Comparison of ENCODE assay signal across 12 mouse cellular contexts in the genomic region with DNA sequence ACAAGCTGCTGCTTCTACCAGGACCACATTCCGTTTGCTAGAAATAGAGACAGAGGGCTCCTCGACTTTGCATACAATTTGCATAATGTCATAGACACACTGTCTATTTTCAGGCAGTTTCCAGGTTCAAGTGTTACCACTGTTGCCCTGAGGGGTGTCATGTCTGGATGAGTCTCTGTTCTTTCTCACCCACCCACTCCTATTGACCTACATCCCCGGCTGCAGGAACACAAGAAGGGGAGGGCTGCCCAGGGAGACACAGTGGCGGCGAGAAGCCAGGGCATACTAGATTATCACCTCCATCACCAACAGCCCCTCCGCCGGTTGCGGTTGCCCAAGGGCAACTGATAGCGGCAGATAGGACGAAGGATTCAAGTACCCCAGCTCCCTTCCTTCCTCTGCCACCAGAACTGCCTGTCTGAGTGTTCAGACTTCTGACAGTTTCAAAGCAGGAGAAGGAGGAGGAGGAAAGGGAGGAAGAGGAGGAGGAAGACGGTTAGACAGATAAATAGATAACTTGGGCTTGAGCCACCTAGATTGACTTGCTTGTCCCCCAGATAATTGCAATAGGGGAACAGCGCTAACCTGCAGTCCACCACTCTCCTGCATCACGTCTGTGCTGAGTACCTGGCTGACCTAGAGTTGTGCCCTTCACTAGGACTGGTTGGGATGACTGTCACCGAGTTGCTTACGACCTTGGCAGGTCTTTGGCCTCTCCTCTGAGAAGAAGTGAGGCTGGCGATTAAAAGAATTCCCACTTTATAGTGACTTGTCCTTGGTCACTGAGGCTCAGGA. TPM values are rescaled to one million over a fixed set of nuclear protein-coding genes. Genes with fewer than 3 reads are reported as not detected.
A peak's percentile ranks its signal among the peaks of the same experiment; 100 is the strongest.
DNase-seq lines count a peak whose midpoint lies in the region; ATAC-seq and TF ChIP-seq lines count a peak whose summit lies in the region.
"Had no signal": no experiment of that assay in that cellular context is flagged by ENCODE, and none has a peak within 500 bp of the region (broad histone marks: within the 10 kb centered on the region; RNA-seq: fewer than 3 reads in every experiment).

No protein-coding gene starts in this region.

- no peaks in the 10 kb centered on the region for H3K9me3 ChIP-seq in lung, postnatal 0 days (ENCODE audit: low read length)
- H3K9me3 ChIP-seq: embryonic facial prominence, embryonic 15.5 days; neural tube, embryonic 13.5 days had no signal

- H3K4me1 ChIP-seq in heart, adult 2 months (ENCODE audit: control insufficient read depth, insufficient read depth, low read length): peaks cover 22% of the 10 kb centered on the region
- peaks cover 15% of the 10 kb centered on the region; the same call in 1 of the 2 replicates for H3K4me1 ChIP-seq in lung, postnatal 0 days (ENCODE audit: insufficient read depth, low read depth, low read length)
- peaks cover 15% of the 10 kb centered on the region for H3K4me1 ChIP-seq in lung, adult 2 months (ENCODE audit: control insufficient read depth, insufficient read depth, low read length)

- TF ChIP-seq POLR2A in heart, adult 2 months (IDR thresholded peaks at IDR 0.05; ENCODE audit: insufficient read depth, low read depth, low read length): no peak
- TF ChIP-seq POLR2A in lung, adult 2 months (IDR thresholded peaks at IDR 0.05; ENCODE audit: borderline replicate concordance, extremely low read depth, low read depth, low read length): no peak

- H3K27ac ChIP-seq in heart, adult 2 months: peak overlapping the region; percentile 61
- peak overlapping the region; percentile 70 for H3K27ac ChIP-seq in lung, postnatal 0 days (ENCODE audit: low read length)
- H3K27ac ChIP-seq: neural tube, embryonic 13.5 days had no signal

- H3K36me3 ChIP-seq in heart, adult 2 months (ENCODE audit: control insufficient read depth, insufficient read depth, low read length): no peaks in the 10 kb centered on the region; the same call in 1 of the 2 replicates
- H3K36me3 ChIP-seq in lung, postnatal 0 days (ENCODE audit: insufficient read depth, low read length): peaks cover 4% of the 10 kb centered on the region; the same call in 1 of the 2 replicates
- H3K36me3 ChIP-seq: embryonic facial prominence, embryonic 15.5 days; neural tube, embryonic 13.5 days had no signal

- H3K9ac ChIP-seq in heart, adult 2 months (ENCODE audit: low read depth, low read length): peak overlapping the region; percentile 21; the same call in 1 of the 2 replicates
- no peak overlapping the region for H3K9ac ChIP-seq in lung, postnatal 0 days (replicated peaks; ENCODE audit: low read depth)
- H3K9ac ChIP-seq: embryonic facial prominence, embryonic 15.5 days; neural tube, embryonic 13.5 days had no signal

- H3K4me3 ChIP-seq in heart, adult 2 months: no peak overlapping the region
- H3K4me3 ChIP-seq in lung, postnatal 0 days (ENCODE audit: low read depth, low read length): no peak overlapping the region
- no peak overlapping the region for H3K4me3 ChIP-seq in lung, adult 2 months (replicated peaks; ENCODE audit: extremely low read depth, low read depth, low read length)
- H3K4me3 ChIP-seq: embryonic facial prominence, embryonic 15.5 days; neural tube, embryonic 13.5 days had no signal

- no peak for TF ChIP-seq EP300 in heart, adult 2 months (IDR thresholded peaks at IDR 0.05; ENCODE audit: insufficient read depth, low read depth, low read length)
- no peak for TF ChIP-seq EP300 in lung, postnatal 0 days (IDR thresholded peaks at IDR 0.05)

- TF ChIP-seq CTCF in heart, adult 2 months (IDR thresholded peaks at IDR 0.05): no peak
- TF ChIP-seq CTCF in lung, postnatal 0 days (IDR thresholded peaks at IDR 0.05): no peak; the same call in 1 of the 2 replicates
- no peak for TF ChIP-seq CTCF in lung, adult 2 months (IDR thresholded peaks at IDR 0.05; ENCODE audit: insufficient read depth, low read length)

- no peak for DNase-seq in heart, adult 2 months
- no peak for DNase-seq in heart, adult 8-10 months (ENCODE audit: low spot score)
- DNase-seq in lung, postnatal 0 days (ENCODE audit: low spot score): no peak
- DNase-seq in lung, adult 2 months: no peak
- DNase-seq in naive thymus-derived CD4-positive, alpha-beta T cell, adult 2 months (ENCODE audit: low read depth): peak; percentile 41
- no peak for DNase-seq in layer of hippocampus, adult 11-12 months (ENCODE audit: low spot score)
- no peak for DNase-seq in embryo, embryonic 9.5 days (ENCODE audit: extremely low spot score)
- DNase-seq: gastrocnemius, postnatal 10 days had no signal

- intact Hi-C loops in heart, adult 2 months (cut with DNase I): loop anchor here (1.0 kb wide), 1 partner anchor 98 kb away; no protein-coding TSS in a partner anchor

- no peaks in the 10 kb centered on the region for H3K27me3 ChIP-seq in heart, adult 2 months (ENCODE audit: control insufficient read depth, insufficient read depth, low read length)
- H3K27me3 ChIP-seq in lung, postnatal 0 days (replicated peaks; ENCODE audit: insufficient read depth, low read length): no peaks in the 10 kb centered on the region
- H3K27me3 ChIP-seq: embryonic facial prominence, embryonic 15.5 days; neural tube, embryonic 13.5 days had no signal

- H3K4me2 ChIP-seq in lung, postnatal 0 days (replicated peaks; ENCODE audit: low read depth, low read length): peak overlapping the region; percentile 17; the same call in 1 of the 2 replicates
- H3K4me2 ChIP-seq: embryonic facial prominence, embryonic 15.5 days; neural tube, embryonic 13.5 days had no signal

- no peaks in the 10 kb centered on the region for H3K79me2 ChIP-seq in heart, adult 2 months (replicated peaks; ENCODE audit: control insufficient read depth, insufficient read depth, low read length)

- 27% methylated on average over 16 of the region's 16 CpGs for WGBS in heart, adult 2 months
- WGBS in lung, postnatal 0 days: 51% methylated on average over 16 of the region's 16 CpGs
- 33% methylated on average over 16 of the region's 16 CpGs for WGBS in lung, adult 2 months

- no peak for ATAC-seq in lung, postnatal 0 days
- peak; percentile 37 for ATAC-seq in common myeloid progenitor, adult 5-6 weeks (replicated peaks; ENCODE audit: low read depth, poor library complexity, severe bottlenecking)

RNA-seq across cellular contexts. Expression of gene Acvrl1, which starts 19.0 kb away (rescaled TPM):
- total RNA-seq in heart, adult 2 months (2021): 10 to 100 TPM; 24.1 to 29.5 TPM
- polyA plus RNA-seq in heart, adult 2 months (2012; rRNA removed): 35.0 and 39.7 TPM in 2 replicates
- 10 to 100 TPM; 19.8 to 30.3 (median 23.0) TPM for total RNA-seq in heart, adult 8-10 months (2022)
- 159 and 168 TPM in 2 replicates for polyA plus RNA-seq in lung, postnatal 0 days (2015; fragmentation: Nextera tagmentation; extraction: Ambion mirVana)
- 672 and 695 TPM in 2 replicates for polyA plus RNA-seq in lung, adult 2 months (2012; rRNA removed)
- 0.49 and 5.8 TPM in 2 replicates for total RNA-seq in common myeloid progenitor, adult 5-6 weeks (2017)

RNA-seq across cellular contexts. Expression of gene Acvr1b, which starts 26.6 kb away (rescaled TPM):
- total RNA-seq in heart, adult 2 months (2021): 10 to 100 TPM in 1 of 2 experiments, 1 to 10 TPM in 1; 9.9 to 12.3 TPM
- polyA plus RNA-seq in heart, adult 2 months (2012; rRNA removed): 15.3 and 19.3 TPM in 2 replicates
- total RNA-seq in heart, adult 8-10 months (2022): 10 to 100 TPM; 12.1 to 14.7 (median 13.9) TPM
- polyA plus RNA-seq in lung, postnatal 0 days (2015; fragmentation: Nextera tagmentation; extraction: Ambion mirVana): 6.6 and 7.4 TPM in 2 replicates
- polyA plus RNA-seq in lung, adult 2 months (2012; rRNA removed): 45.8 and 57.2 TPM in 2 replicates
- 11.6 and 13.4 TPM in 2 replicates for total RNA-seq in common myeloid progenitor, adult 5-6 weeks (2017)

RNA-seq across cellular contexts. Expression of gene Ankrd33, which starts 31.8 kb away (rescaled TPM):
- total RNA-seq in heart, adult 2 months (2021): not detected
- polyA plus RNA-seq in heart, adult 2 months (2012; rRNA removed): not detected in 2 replicates
- not detected for total RNA-seq in heart, adult 8-10 months (2022)
- polyA plus RNA-seq in lung, postnatal 0 days (2015; fragmentation: Nextera tagmentation; extraction: Ambion mirVana): 0.13 TPM in 1 of 2 replicates, not detected in the other
- polyA plus RNA-seq in lung, adult 2 months (2012; rRNA removed): 0.10 and 0.28 TPM in 2 replicates
- not detected in 2 replicates for total RNA-seq in common myeloid progenitor, adult 5-6 weeks (2017)
- total RNA-seq: ES-E14; gastrocnemius, postnatal 10 days had no signal
- polyA plus RNA-seq: embryonic facial prominence, embryonic 15.5 days; neural tube, embryonic 13.5 days had no signal
